Mouse (Mus musculus): Measurements from ENCODE around the gene Rhoa.

GRCm38 (mm10) chr9:108343331-108343730 lies 37.4 kb downstream of the Rhoa start:
- TF ChIP-seq MAFK (IDR thresholded peaks at IDR 0.05; ENCODE audit: insufficient read depth, low read depth, low read length) = no peak
- no peak for TF ChIP-seq HCFC1 (IDR thresholded peaks at IDR 0.05; ENCODE audit: borderline replicate concordance, insufficient read depth, low read length)
- TF ChIP-seq ZNF384 (IDR thresholded peaks at IDR 0.05; ENCODE audit: low read depth, low read length) = no peak
- TF ChIP-seq ZC3H11A (IDR thresholded peaks at IDR 0.05; ENCODE audit: borderline replicate concordance, low read depth, low read length) = no peak

Data from ES-E14 (cell line).